ENCODE assay signal across 9 mouse cellular contexts in the genomic region with DNA sequence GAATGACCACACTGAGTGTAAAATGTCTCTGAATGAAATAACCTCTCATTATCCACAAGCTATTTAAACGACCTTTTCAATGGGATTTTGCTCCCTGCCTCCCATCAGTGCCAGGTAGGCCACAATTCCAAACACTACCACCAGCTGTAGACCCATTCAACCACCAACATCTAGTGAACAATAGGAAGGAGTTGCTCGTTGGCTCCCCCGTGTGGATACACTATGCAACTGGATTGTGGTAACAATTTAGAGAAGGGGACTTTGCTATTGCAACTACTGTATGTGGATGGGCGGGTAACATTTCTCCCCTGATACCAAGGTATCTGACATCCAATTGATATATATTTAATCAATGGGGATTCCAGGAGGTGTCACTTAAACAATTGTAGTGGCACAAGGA. TPM values are rescaled to one million over a fixed set of nuclear protein-coding genes. Genes with fewer than 3 reads are reported as not detected.
A peak's percentile ranks its signal among the peaks of the same experiment; 100 is the strongest.
DNase-seq lines count a peak whose midpoint lies in the region; ATAC-seq and TF ChIP-seq lines count a peak whose summit lies in the region.
"Had no signal": no experiment of that assay in that cellular context is flagged by ENCODE, and none has a peak within 500 bp of the region (broad histone marks: within the 10 kb centered on the region; RNA-seq: fewer than 3 reads in every experiment).

No protein-coding gene starts in this region.

- no peak overlapping the region for H3K4me3 ChIP-seq in heart, embryonic 11.5 days (ENCODE audit: low read depth, low read length)
- no peak overlapping the region for H3K4me3 ChIP-seq in CH12.LX (replicated peaks in 1 of 3; ENCODE audit: low read depth in 2 of 3, low read length in 2 of 3, poor library complexity in 1 of 3)
- H3K4me3 ChIP-seq in forebrain, embryonic 14.5 days (ENCODE audit: low read depth, low read length): no peak overlapping the region
- no peak overlapping the region for H3K4me3 ChIP-seq in stomach, postnatal 0 days (ENCODE audit: low read depth, low read length)

- peak; percentile 47 for TF ChIP-seq RAD21 in CH12.LX (IDR thresholded peaks at IDR 0.05; ENCODE audit: low read depth, low read length)

- in situ Hi-C loops in CH12.LX (cut with MboI; ENCODE audit: low pct_ligation_motif_present, low pct_unique_long_range_greater_than_20kb, low sequenced_read_pairs): no loop called here

- ATAC-seq in heart, embryonic 11.5 days (replicated peaks; ENCODE audit: insufficient number of reproducible peaks, low FRiP score, low TSS enrichment): no peak
- ATAC-seq in forebrain, embryonic 14.5 days: no peak
- ATAC-seq in megakaryocyte-erythroid progenitor cell, adult 5-6 weeks (replicated peaks; ENCODE audit: low FRiP score, low TSS enrichment, poor library complexity, severe bottlenecking): peak; percentile 84; the same call in 1 of the 2 replicates
- ATAC-seq in stomach, postnatal 0 days (ENCODE audit: low FRiP score, low TSS enrichment): no peak

- TF ChIP-seq CTCF in CH12.LX (conservative IDR thresholded peaks at IDR 0.05 in 1 of 2, IDR thresholded peaks at IDR 0.05 in 1 of 2; ENCODE audit: low read depth in 2 of 2, low read length in 2 of 2): peak; percentile 86 to 88
- peak; percentile 87 for TF ChIP-seq CTCF in stomach, postnatal 0 days (IDR thresholded peaks at IDR 0.05; ENCODE audit: low read depth)

- 26% methylated on average over 4 of the region's 4 CpGs for WGBS in heart, embryonic 11.5 days (ENCODE audit: insufficient replicate concordance)
- WGBS in forebrain, embryonic 14.5 days: 41% methylated on average over 4 of the region's 4 CpGs
- 35% methylated on average over 4 of the region's 4 CpGs for WGBS in stomach, postnatal 0 days

- H3K36me3 ChIP-seq in heart, embryonic 11.5 days (ENCODE audit: control insufficient read depth, insufficient read depth, low read length): no peaks in the 10 kb centered on the region
- no peaks in the 10 kb centered on the region for H3K36me3 ChIP-seq in CH12.LX (replicated peaks in 1 of 2; ENCODE audit: control insufficient read depth in 1 of 2, insufficient read depth in 1 of 2, low read length in 1 of 2)
- H3K36me3 ChIP-seq in forebrain, embryonic 14.5 days (ENCODE audit: control insufficient read depth, insufficient read depth, low read length): no peaks in the 10 kb centered on the region
- H3K36me3 ChIP-seq in stomach, postnatal 0 days (ENCODE audit: control insufficient read depth, insufficient read depth, low read length): no peaks in the 10 kb centered on the region

- no peak overlapping the region for H3K4me2 ChIP-seq in heart, embryonic 11.5 days
- no peak overlapping the region for H3K4me2 ChIP-seq in CH12.LX (ENCODE audit: insufficient read depth, low read depth, poor library complexity, severe bottlenecking)
- H3K4me2 ChIP-seq in forebrain, embryonic 14.5 days (ENCODE audit: low read length): no peak overlapping the region
- no peak overlapping the region for H3K4me2 ChIP-seq in stomach, postnatal 0 days (replicated peaks; ENCODE audit: low read depth)

- H3K9me3 ChIP-seq in heart, embryonic 11.5 days (replicated peaks; ENCODE audit: control insufficient read depth, low read length): no peaks in the 10 kb centered on the region
- H3K9me3 ChIP-seq in CH12.LX (replicated peaks; ENCODE audit: low read length): no peaks in the 10 kb centered on the region
- H3K9me3 ChIP-seq in forebrain, embryonic 14.5 days (replicated peaks; ENCODE audit: control insufficient read depth, low read length): no peaks in the 10 kb centered on the region
- no peaks in the 10 kb centered on the region for H3K9me3 ChIP-seq in stomach, postnatal 0 days (ENCODE audit: control insufficient read depth, low read length)

- DNase-seq in heart, adult 8-10 months (ENCODE audit: low spot score): peak; percentile 32
- peak; percentile 68 for DNase-seq in CH12.LX (ENCODE audit: extremely low read depth)
- DNase-seq in adrenal gland, postnatal 36 days: peak; percentile 68 to 76
- peak; percentile 57 for DNase-seq in forebrain, embryonic 14.5 days (ENCODE audit: low spot score)
- peak; percentile 12 to 58 for DNase-seq in layer of hippocampus, adult 8-10 months (ENCODE audit: low spot score in 2 of 2)
- DNase-seq in stomach, postnatal 0 days (ENCODE audit: low spot score): peak; percentile 62

- H3K4me1 ChIP-seq in heart, embryonic 11.5 days (ENCODE audit: control insufficient read depth, insufficient read depth, low read length): no peaks in the 10 kb centered on the region
- no peaks in the 10 kb centered on the region for H3K4me1 ChIP-seq in CH12.LX (ENCODE audit: control insufficient read depth in 1 of 2, insufficient read depth in 2 of 2)
- H3K4me1 ChIP-seq in forebrain, embryonic 14.5 days (ENCODE audit: control insufficient read depth, insufficient read depth, low read length): no peaks in the 10 kb centered on the region
- no peaks in the 10 kb centered on the region for H3K4me1 ChIP-seq in stomach, postnatal 0 days (replicated peaks; ENCODE audit: control insufficient read depth, insufficient read depth)

- TF ChIP-seq POLR2A in CH12.LX (IDR thresholded peaks at IDR 0.05; ENCODE audit: low read depth, low read length): no peak

- dilution Hi-C loops in CH12.LX (cut with MboI; ENCODE audit: extremely low pct_ligation_motif_present, extremely low pct_unique_long_range_greater_than_20kb, low sequenced_read_pairs): no loop called here

- no peak for TF ChIP-seq EP300 in CH12.LX (IDR thresholded peaks at IDR 0.05; ENCODE audit: low read length)
- TF ChIP-seq EP300 in stomach, postnatal 0 days (optimal IDR thresholded peaks at IDR 0.05): no peak

- no peaks in the 10 kb centered on the region for H3K79me2 ChIP-seq in CH12.LX (replicated peaks; ENCODE audit: control insufficient read depth, extremely low read depth, insufficient read depth, poor library complexity, severe bottlenecking)

- no peaks in the 10 kb centered on the region for H3K27me3 ChIP-seq in heart, embryonic 11.5 days (ENCODE audit: control insufficient read depth, insufficient read depth, low read length)
- H3K27me3 ChIP-seq in CH12.LX (replicated peaks): no peaks in the 10 kb centered on the region
- no peaks in the 10 kb centered on the region for H3K27me3 ChIP-seq in forebrain, embryonic 14.5 days (replicated peaks; ENCODE audit: control insufficient read depth, insufficient read depth, low read length)
- H3K27me3 ChIP-seq in stomach, postnatal 0 days (ENCODE audit: control insufficient read depth, insufficient read depth, low read length): no peaks in the 10 kb centered on the region

- H3K9ac ChIP-seq in heart, embryonic 11.5 days (ENCODE audit: low read depth, low read length): no peak overlapping the region
- no peak overlapping the region for H3K9ac ChIP-seq in CH12.LX (ENCODE audit: insufficient read depth, low read depth)
- no peak overlapping the region for H3K9ac ChIP-seq in forebrain, embryonic 14.5 days (ENCODE audit: low read length)
- no peak overlapping the region for H3K9ac ChIP-seq in stomach, postnatal 0 days (ENCODE audit: low read length)

- no peak overlapping the region for H3K27ac ChIP-seq in heart, embryonic 11.5 days (ENCODE audit: low read depth, low read length)
- no peak overlapping the region for H3K27ac ChIP-seq in CH12.LX (ENCODE audit: insufficient read depth, low read depth)
- H3K27ac ChIP-seq in forebrain, embryonic 14.5 days (ENCODE audit: low read depth, low read length): no peak overlapping the region
- no peak overlapping the region for H3K27ac ChIP-seq in stomach, postnatal 0 days (replicated peaks)

TF ChIP-seq in CH12.LX, 34 proteins besides CTCF, POLR2A, EP300 and RAD21:
- TF ChIP-seq SMC3 (IDR thresholded peaks at IDR 0.05; ENCODE audit: low read depth, low read length) (peak; percentile 68), MYC (IDR thresholded peaks at IDR 0.05; ENCODE audit: low read depth, low read length) (no peak), SIN3A (IDR thresholded peaks at IDR 0.05; ENCODE audit: low read length) (no peak), HCFC1 (IDR thresholded peaks at IDR 0.05; ENCODE audit: low read depth, low read length) (no peak), TBP (conservative IDR thresholded peaks at IDR 0.05; ENCODE audit: low read depth, low read length) (no peak), ZNF384 (IDR thresholded peaks at IDR 0.05; ENCODE audit: low read depth, low read length) (no peak), BHLHE40 (IDR thresholded peaks at IDR 0.05; ENCODE audit: low read depth, low read length) (no peak), JUND (conservative IDR thresholded peaks at IDR 0.05; ENCODE audit: low read depth, low read length) (no peak)
TF ChIP-seq in CH12.LX: peak in this region for 1.

RNA-seq across cellular contexts. Expression of a gene that starts 31.2 kb away (rescaled TPM):
- 100 to 1,000 TPM in 2 of 4 experiments, 10 to 100 TPM in 2; 73.3 to 116 (median 93.1) TPM for total RNA-seq in heart, adult 8-10 months (2022)
- 10.4 and 10.6 TPM in 2 replicates for polyA plus RNA-seq in heart, embryonic 11.5 days (2014; fragmentation: Nextera tagmentation; extraction: Ambion mirVana)
- total RNA-seq in CH12.LX (2012; rRNA removed) (not detected in 2 replicates), CH12.LX (2014; rRNA removed) (not detected in 2 replicates)
- not detected in 2 replicates for polyA plus RNA-seq in CH12.LX (2012; ENCODE audit: insufficient read length, low read depth)
- not detected for total RNA-seq in adrenal gland, postnatal 36 days (2021)
- 0.99 and 2.0 TPM in 2 replicates for polyA plus RNA-seq in forebrain, embryonic 14.5 days (2014; fragmentation: Nextera tagmentation; extraction: Ambion mirVana)
- total RNA-seq in layer of hippocampus, adult 8-10 months (2022): under 1 TPM in 2 of 4 experiments, not detected in 2; 0.29 to 0.83 TPM
- not detected in 2 replicates for total RNA-seq in megakaryocyte-erythroid progenitor cell, adult 5-6 weeks (2014; fragmentation: Nextera tagmentation)
- not detected in 2 replicates for total RNA-seq in megakaryocyte-erythroid progenitor cell, adult 5-6 weeks (2017)
- 0.30 and 0.80 TPM in 2 replicates for polyA plus RNA-seq in stomach, postnatal 0 days (2015; fragmentation: Nextera tagmentation; extraction: Ambion mirVana)
- total RNA-seq: left cerebral cortex, postnatal 10 days had no signal

RNA-seq across cellular contexts. Expression of a gene that starts 47.4 kb away (rescaled TPM):
- total RNA-seq in heart, adult 8-10 months (2022): under 1 TPM in 1 of 4 experiments, not detected in 3; 0.11 TPM
- 0.82 and 1.2 TPM in 2 replicates for polyA plus RNA-seq in heart, embryonic 11.5 days (2014; fragmentation: Nextera tagmentation; extraction: Ambion mirVana)
- total RNA-seq in CH12.LX (2012; rRNA removed) (3.1 and 3.4 TPM in 2 replicates), CH12.LX (2014; rRNA removed) (0.13 and 0.14 TPM in 2 replicates)
- polyA plus RNA-seq in CH12.LX (2012; ENCODE audit: insufficient read length, low read depth): 0.25 and 0.47 TPM in 2 replicates
- total RNA-seq in adrenal gland, postnatal 36 days (2021): under 1 TPM; 0.36 to 0.92 TPM
- 7.6 and 9.5 TPM in 2 replicates for polyA plus RNA-seq in forebrain, embryonic 14.5 days (2014; fragmentation: Nextera tagmentation; extraction: Ambion mirVana)
- total RNA-seq in layer of hippocampus, adult 8-10 months (2022): 1 to 10 TPM; 3.9 to 4.4 (median 4.1) TPM
- total RNA-seq in megakaryocyte-erythroid progenitor cell, adult 5-6 weeks (2014; fragmentation: Nextera tagmentation): 3.2 and 3.3 TPM in 2 replicates
- 1.6 and 2.7 TPM in 2 replicates for total RNA-seq in megakaryocyte-erythroid progenitor cell, adult 5-6 weeks (2017)
- polyA plus RNA-seq in stomach, postnatal 0 days (2015; fragmentation: Nextera tagmentation; extraction: Ambion mirVana): 6.5 and 6.7 TPM in 2 replicates

Comparison
In these comparisons a context has a peak if more than half of its experiments do, and no peak if none do; other contexts are left out.
1. RNA of a gene that starts 31.2 kb away (total RNA-seq): 73.3 to 116 TPM in heart, adult 8-10 months; 0.29 to 0.83 TPM in layer of hippocampus, adult 8-10 months, not detected in CH12.LX, not detected in adrenal gland, postnatal 36 days and not detected in megakaryocyte-erythroid progenitor cell, adult 5-6 weeks; every median in the first group is over 10 times any median in the second.
2. Peak in every context shown above with its lines, with median percentiles within 50 percentile points of each other: DNase-seq.